Mouse (Mus musculus) forebrain, embryonic 12.5 days (tissue): ENCODE measurements around the gene Ica1l. TPM values are rescaled to one million over a fixed set of nuclear protein-coding genes. Genes with fewer than 3 reads are reported as not detected.
"Not testable (repeated sequence)": the region's sequence is repeated elsewhere in the genome, so short reads cannot be mapped to it uniquely, and the experiment has no call there.

Experiments
- ATAC-seq: fragments of 200-750 bp; cut with Nextera tagmentation; 2 replicates; pipeline ENCODE4 v1.8.0; 2017; ENCODE audit warnings: moderate TSS enrichment; ENCODE audit not compliant: low FRiP score
- H3K27ac ChIP-seq: fragments of 300-500 bp; sonication (generic); 2 replicates; pipeline ENCODE4 v1.5.1; 2016; ENCODE audit warnings: mild to moderate bottlenecking
- H3K27me3 ChIP-seq: fragments of 300-500 bp; sonication (generic); 2 replicates; pipeline ENCODE4 v1.6.1; 2016; ENCODE audit warnings: mild to moderate bottlenecking
- H3K36me3 ChIP-seq: fragments of 300-500 bp; sonication (generic); replicated peaks from 2 replicates; pipeline ENCODE4 v1.6.1; 2016; ENCODE audit warnings: mild to moderate bottlenecking
- H3K4me1 ChIP-seq: fragments of 300-500 bp; sonication (generic); 2 replicates; pipeline ENCODE4 v1.6.1; 2016
- H3K4me2 ChIP-seq: fragments of 300-500 bp; sonication (generic); 2 replicates; pipeline ENCODE4 v1.6.1; 2016; ENCODE audit warnings: mild to moderate bottlenecking, moderate library complexity
- H3K4me3 ChIP-seq: fragments of 300-500 bp; sonication (generic); replicated peaks from 2 replicates; pipeline ENCODE4 v1.5.1; 2016; ENCODE audit warnings: mild to moderate bottlenecking
- H3K9ac ChIP-seq: fragments of 300-500 bp; sonication (generic); 2 replicates; pipeline ENCODE4 v1.6.1; 2016; ENCODE audit warnings: mild to moderate bottlenecking
- H3K9me3 ChIP-seq: fragments of 300-500 bp; sonication (generic); 2 replicates; pipeline ENCODE4 v1.6.1; 2016
- WGBS: fragments of 180-500 bp; shearing (Covaris S2); methylation state at CpG from one replicate; pipeline ENCODE4 v1.1.7; 2016; 5-methylcytosine and 5-hydroxymethylcytosine counted together
- polyA plus RNA-seq: library from polyadenylated mRNA; unstranded; fragments of >200 nt; fragmentation: Nextera tagmentation; extraction: Ambion mirVana; gene quantifications from 2 replicates; pipeline ENCODE4 v1.2.1, GENCODE M21; 2016

Ica1l gene
- 5.5 and 6.2 TPM in 2 replicates for polyA plus RNA-seq

DNA sequence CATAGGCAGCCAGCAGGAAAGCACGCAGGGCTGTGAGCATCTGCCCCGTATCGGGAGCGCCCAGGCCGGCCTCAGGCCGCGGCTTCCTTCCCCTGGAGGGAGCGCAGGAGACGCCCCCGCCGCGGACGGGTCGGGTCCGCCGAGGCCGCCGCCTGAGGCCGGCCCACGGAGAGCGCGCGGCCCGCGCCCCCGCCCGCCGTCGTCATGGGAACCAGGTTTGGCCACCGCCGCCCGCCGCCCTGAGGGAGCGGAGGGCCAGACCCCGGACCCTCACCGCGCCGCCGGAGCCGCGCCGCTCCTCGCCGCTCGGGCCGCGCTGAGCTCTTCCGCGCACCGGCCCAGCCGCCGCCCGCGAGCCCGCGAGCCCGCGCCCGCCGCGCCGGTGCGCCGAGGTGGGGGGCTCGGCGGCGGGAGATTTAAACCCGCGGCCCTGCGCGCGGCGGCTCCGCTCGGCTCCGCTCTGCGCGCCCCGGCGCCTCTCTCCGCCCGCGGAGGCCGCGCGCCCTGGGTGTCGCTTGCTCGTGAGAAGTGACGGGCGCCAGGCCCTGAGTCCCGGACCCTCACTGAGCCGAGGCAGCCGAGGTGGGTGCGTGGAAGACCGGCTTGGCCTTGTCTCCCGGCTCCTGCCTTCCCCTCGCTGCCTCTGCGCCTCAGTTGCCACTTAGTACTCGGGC, at the start of gene Ica1l:
Gene Ica1l, minus strand, starts transcription at position 389 of the 674 bp plus-strand sequence.
- Histone ChIP-seq H3K4me3 (peak within 1 kb of the TSS; percentile 83), H3K27ac (no peak within 1 kb of the TSS), H3K4me1 (0 out of 2 replicates have a peak, but pooled peaks cover 7% of the 10 kb centered on the region), H3K9me3 (no peaks in the 10 kb centered on the region), H3K36me3 (no peaks in the 10 kb centered on the region), H3K9ac (peak within 1 kb of the TSS; percentile 82), H3K4me2 (peak within 1 kb of the TSS; percentile 91), H3K27me3 (peaks cover 19% of the 10 kb centered on the region)
- under 1% methylated on average over 52 of the region's 99 CpGs for WGBS
- peak; percentile 90 for ATAC-seq

GRCm38 (mm10) chr1:60076411-60076810, 33.4 kb upstream of the Ica1l start:
- peaks cover 29% of the 10 kb centered on the region for H3K36me3 ChIP-seq
- H3K27me3 ChIP-seq, result no peaks in the 10 kb centered on the region

GRCm38 (mm10) chr1:60075590-60075989, 32.6 kb upstream of the Ica1l start:
- Histone ChIP-seq H3K9me3 (no peaks in the 10 kb centered on the region), H3K4me2 (no peak overlapping the region), H3K4me3 (no peak overlapping the region), H3K27ac (no peak overlapping the region), H3K36me3 (peaks cover 29% of the 10 kb centered on the region), H3K4me1 (no peaks in the 10 kb centered on the region), H3K27me3 (no peaks in the 10 kb centered on the region), H3K9ac (no peak overlapping the region)
- ATAC-seq, result no peak
- WGBS, result 87% methylated on average over 3 of the region's 3 CpGs

More at GRCm38 (mm10) chr1:60076411-60076810, 33.4 kb upstream of the Ica1l start:
- 91% methylated on average over 6 of the region's 6 CpGs for WGBS
- H3K4me2 ChIP-seq, result no peak overlapping the region
- H3K4me3 ChIP-seq, result no peak overlapping the region
- H3K4me1 ChIP-seq, result no peaks in the 10 kb centered on the region
- no peak overlapping the region for H3K9ac ChIP-seq
- no peaks in the 10 kb centered on the region for H3K9me3 ChIP-seq
- H3K27ac ChIP-seq, result no peak overlapping the region
- ATAC-seq, result no peak

- no peak overlapping the region for H3K4me2 ChIP-seq
- H3K4me3 ChIP-seq, result no peak overlapping the region
- no peak overlapping the region for H3K9ac ChIP-seq
- no peaks in the 10 kb centered on the region for H3K9me3 ChIP-seq
- 87% methylated on average over 2 of the region's 2 CpGs for WGBS
- no peak overlapping the region for H3K27ac ChIP-seq
- H3K36me3 ChIP-seq, result peaks cover 29% of the 10 kb centered on the region
- no peaks in the 10 kb centered on the region for H3K27me3 ChIP-seq
- no peaks in the 10 kb centered on the region for H3K4me1 ChIP-seq
- no peak for ATAC-seq
Measured at GRCm38 (mm10) chr1:60074935-60075334, 32.0 kb upstream of the Ica1l start.

DNA sequence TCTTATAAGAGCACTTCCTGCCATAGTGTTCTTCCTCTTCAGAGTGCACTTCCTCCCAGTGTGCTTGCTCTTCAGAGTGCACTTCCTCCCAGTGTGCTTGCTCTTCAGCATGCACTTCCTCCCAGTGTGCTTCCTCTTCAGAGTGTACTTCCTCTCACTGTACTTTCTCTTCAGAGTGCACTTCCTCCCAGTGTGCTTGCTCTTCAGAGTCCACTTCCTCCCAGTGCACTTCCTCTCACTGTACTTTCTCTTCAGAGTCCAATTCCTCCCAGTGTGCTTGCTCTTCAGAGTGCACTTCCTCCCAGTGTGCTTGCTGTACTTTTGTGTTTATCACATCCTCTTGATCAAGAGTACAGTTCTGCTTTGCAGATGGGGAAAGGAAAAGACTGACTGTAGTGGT, 27.7 kb upstream of the Ica1l start:
- not testable (repeated sequence) for ATAC-seq, H3K27ac ChIP-seq, H3K36me3 ChIP-seq, H3K9me3 ChIP-seq, H3K9ac ChIP-seq, H3K4me3 ChIP-seq, H3K4me2 ChIP-seq, H3K27me3 ChIP-seq, H3K4me1 ChIP-seq

GRCm38 (mm10) chr1:60056310-60056709, 13.3 kb upstream of the Ica1l start:
- no peak overlapping the region for H3K9ac ChIP-seq
- no peaks in the 10 kb centered on the region for H3K4me1 ChIP-seq
- no peaks in the 10 kb centered on the region for H3K36me3 ChIP-seq
- no peaks in the 10 kb centered on the region for H3K9me3 ChIP-seq
- H3K4me3 ChIP-seq, result no peak overlapping the region
- no peak overlapping the region for H3K27ac ChIP-seq
- no peaks in the 10 kb centered on the region for H3K27me3 ChIP-seq
- ATAC-seq, result no peak
- no peak overlapping the region for H3K4me2 ChIP-seq
- WGBS, result 93% methylated on average over 3 of the region's 3 CpGs

DNA sequence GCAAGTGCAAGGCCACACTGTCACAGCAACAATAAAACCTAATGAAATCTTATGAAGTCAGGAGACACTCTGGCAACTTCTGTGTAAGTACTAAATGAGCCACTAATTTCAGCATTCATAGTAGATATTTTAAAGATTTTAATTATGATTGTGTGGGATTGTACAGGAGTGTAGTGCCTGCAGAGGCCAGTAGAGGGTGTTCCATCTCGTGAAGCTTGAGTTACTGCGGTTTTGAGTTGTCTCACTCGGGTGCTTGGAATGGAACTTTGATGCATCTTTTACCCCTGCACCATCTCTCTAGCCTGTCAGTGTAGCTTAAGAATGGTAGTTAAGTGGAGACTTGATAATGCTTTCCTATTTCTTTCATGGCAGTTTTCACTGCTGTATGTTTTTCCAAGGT, 11.7 kb upstream of the Ica1l start:
- H3K36me3 ChIP-seq, result no peaks in the 10 kb centered on the region
- H3K27me3 ChIP-seq, result no peaks in the 10 kb centered on the region
- WGBS, result 39% methylated on average over 3 of the region's 3 CpGs
- no peak overlapping the region for H3K9ac ChIP-seq
- H3K4me3 ChIP-seq, result no peak overlapping the region
- ATAC-seq, result no peak
- no peaks in the 10 kb centered on the region for H3K9me3 ChIP-seq
- no peak overlapping the region for H3K4me2 ChIP-seq
- H3K4me1 ChIP-seq, result no peaks in the 10 kb centered on the region
- no peak overlapping the region for H3K27ac ChIP-seq

- H3K27ac ChIP-seq, H3K9me3 ChIP-seq, H3K4me1 ChIP-seq, H3K4me2 ChIP-seq, H3K4me3 ChIP-seq, H3K9ac ChIP-seq, ATAC-seq, H3K36me3 ChIP-seq: not testable (repeated sequence)
- WGBS, result 92% methylated on average over 5 of the region's 5 CpGs
- peaks cover 13% of the 10 kb centered on the region for H3K27me3 ChIP-seq
Measured at GRCm38 (mm10) chr1:60047481-60047880, 4.5 kb upstream of the Ica1l start.

- WGBS, result 96% methylated on average over 1 of the region's 1 CpGs
Measured at GRCm38 (mm10) chr1:60044595-60044994, 1.6 kb upstream of the Ica1l start.

GRCm38 (mm10) chr1:60042398-60042795, 587 bp downstream of the Ica1l start:
- H3K9ac ChIP-seq, result peak overlapping the region; percentile 82
- H3K36me3 ChIP-seq, result no peaks in the 10 kb centered on the region
- no peak overlapping the region for H3K27ac ChIP-seq
- H3K27me3 ChIP-seq, result peaks cover 19% of the 10 kb centered on the region
- peak; percentile 58 for ATAC-seq
- peak overlapping the region; percentile 91 for H3K4me2 ChIP-seq
- H3K4me1 ChIP-seq, result 0 out of 2 replicates have a peak, but pooled peaks cover 7% of the 10 kb centered on the region
- H3K9me3 ChIP-seq, result no peaks in the 10 kb centered on the region
- peak overlapping the region; percentile 83 for H3K4me3 ChIP-seq
- 4% methylated on average over 19 of the region's 19 CpGs for WGBS

More at GRCm38 (mm10) chr1:60044595-60044994, 1.6 kb upstream of the Ica1l start:
- no peak for ATAC-seq
- Histone ChIP-seq H3K36me3 (no peaks in the 10 kb centered on the region), H3K9me3 (no peaks in the 10 kb centered on the region), H3K4me1 (0 out of 2 replicates have a peak, but pooled peaks cover 7% of the 10 kb centered on the region), H3K9ac (no peak overlapping the region), H3K27me3 (peaks cover 19% of the 10 kb centered on the region), H3K4me3 (no peak overlapping the region), H3K27ac (no peak overlapping the region), H3K4me2 (no peak overlapping the region)

DNA sequence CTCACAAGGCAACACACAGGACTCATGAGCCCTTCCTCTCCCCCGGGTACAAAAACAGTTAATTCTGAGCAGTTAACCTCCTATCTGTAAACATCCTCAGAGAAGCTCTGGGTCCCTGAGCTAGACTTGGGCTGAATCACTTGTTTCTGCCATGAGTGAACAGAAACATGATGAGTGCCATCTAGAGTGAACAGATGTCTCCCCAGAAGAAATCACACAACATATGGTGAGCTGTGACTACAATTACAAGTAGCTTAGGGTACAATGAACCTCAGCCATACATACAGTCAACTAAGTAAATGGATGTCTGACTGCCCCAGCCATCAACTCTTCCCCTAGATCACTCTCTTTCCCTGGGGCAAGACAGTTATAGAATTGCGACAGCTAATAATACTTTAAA, 7.9 kb downstream of the Ica1l start:
- no peak overlapping the region for H3K4me2 ChIP-seq
- no peaks in the 10 kb centered on the region for H3K36me3 ChIP-seq
- no peak overlapping the region for H3K4me3 ChIP-seq
- ATAC-seq, result no peak
- no peaks in the 10 kb centered on the region for H3K4me1 ChIP-seq
- no peak overlapping the region for H3K9ac ChIP-seq
- 86% methylated on average over 2 of the region's 2 CpGs for WGBS
- H3K27ac ChIP-seq, result no peak overlapping the region
- H3K9me3 ChIP-seq, result no peaks in the 10 kb centered on the region
- no peaks in the 10 kb centered on the region for H3K27me3 ChIP-seq

- no peaks in the 10 kb centered on the region for H3K36me3 ChIP-seq
- H3K4me2 ChIP-seq, result no peak overlapping the region
- H3K4me1 ChIP-seq, result no peaks in the 10 kb centered on the region
- H3K9me3 ChIP-seq, result no peaks in the 10 kb centered on the region
- no peak overlapping the region for H3K4me3 ChIP-seq
- no peak for ATAC-seq
- H3K9ac ChIP-seq, result no peak overlapping the region
- H3K27me3 ChIP-seq, result no peaks in the 10 kb centered on the region
- no peak overlapping the region for H3K27ac ChIP-seq
- 70% methylated on average over 1 of the region's 1 CpGs for WGBS
Measured at GRCm38 (mm10) chr1:60017031-60017469, 25.9 kb downstream of the Ica1l start.

- Histone ChIP-seq H3K4me2 (no peak overlapping the region), H3K4me3 (no peak overlapping the region), H3K9ac (no peak overlapping the region), H3K4me1 (no peaks in the 10 kb centered on the region), H3K27me3 (no peaks in the 10 kb centered on the region), H3K9me3 (no peaks in the 10 kb centered on the region), H3K36me3 (no peaks in the 10 kb centered on the region), H3K27ac (no peak overlapping the region)
- 79% methylated on average over 5 of the region's 5 CpGs for WGBS
- no peak for ATAC-seq
Measured at GRCm38 (mm10) chr1:60016136-60016611, 26.8 kb downstream of the Ica1l start.
